Mouse (Mus musculus): ENCODE measurements at regions not wholly inside any gene's neighbourhood (a gene's known extent, or its start where the extent isn't known, plus 50 kb on each side); places are given as distances from the start of the nearest gene placed in this dataset.

GRCm38 (mm10) chr2:59417384-59417955 is 67.0 kb upstream of the Dapl1 start:
- no peak overlapping the region for H3K27ac ChIP-seq (replicated peaks; ENCODE audit: low read depth, low read length)
- DNase-seq (ENCODE audit: low spot score) (peak; percentile 43), ATAC-seq (ENCODE audit: low FRiP score, low read depth) (peak; percentile 77)
- 58% methylated on average over 11 of the region's 11 CpGs for WGBS
- no peak for TF ChIP-seq POLR2A (IDR thresholded peaks at IDR 0.05; ENCODE audit: borderline replicate concordance, extremely low read depth, insufficient read depth, insufficient read length)
- H3K9ac ChIP-seq (ENCODE audit: low read depth, low read length, severe bottlenecking): no peak overlapping the region
- peaks cover 4% of the 10 kb centered on the region; the same call in 1 of the 2 replicates for H3K9me3 ChIP-seq (ENCODE audit: control insufficient read depth, low read length)
- H3K4me3 ChIP-seq (replicated peaks; ENCODE audit: low read length): no peak overlapping the region
- H3K4me2 ChIP-seq (replicated peaks; ENCODE audit: low read depth, low read length, severe bottlenecking): no peak overlapping the region
- H3K4me1 ChIP-seq (ENCODE audit: control insufficient read depth, insufficient read depth, low read length): peaks cover 4% of the 10 kb centered on the region; the same call in 1 of the 2 replicates
- H3K27me3 ChIP-seq (ENCODE audit: control insufficient read depth, insufficient read depth, low read length): no peaks in the 10 kb centered on the region
- H3K36me3 ChIP-seq (ENCODE audit: control insufficient read depth, insufficient read depth, low read length): no peaks in the 10 kb centered on the region

GRCm38 (mm10) chr2:59420496-59420895 is 64.0 kb upstream of the Dapl1 start:
- no peaks in the 10 kb centered on the region for H3K36me3 ChIP-seq (ENCODE audit: control insufficient read depth, insufficient read depth, low read length)
- DNase-seq (ENCODE audit: low spot score) (no peak), ATAC-seq (ENCODE audit: low FRiP score, low read depth) (no peak)
- no peak overlapping the region for H3K27ac ChIP-seq (replicated peaks; ENCODE audit: low read depth, low read length)
- no peak for TF ChIP-seq POLR2A (IDR thresholded peaks at IDR 0.05; ENCODE audit: borderline replicate concordance, extremely low read depth, insufficient read depth, insufficient read length)
- no peaks in the 10 kb centered on the region for H3K9me3 ChIP-seq (ENCODE audit: control insufficient read depth, low read length)
- no peak overlapping the region for H3K4me3 ChIP-seq (replicated peaks; ENCODE audit: low read length)
- 67% methylated on average over 5 of the region's 5 CpGs for WGBS
- H3K9ac ChIP-seq (ENCODE audit: low read depth, low read length, severe bottlenecking): no peak overlapping the region
- H3K4me2 ChIP-seq (replicated peaks; ENCODE audit: low read depth, low read length, severe bottlenecking): no peak overlapping the region
- H3K27me3 ChIP-seq (ENCODE audit: control insufficient read depth, insufficient read depth, low read length): no peaks in the 10 kb centered on the region
- H3K4me1 ChIP-seq (ENCODE audit: control insufficient read depth, insufficient read depth, low read length): peaks cover 6% of the 10 kb centered on the region; the same call in 1 of the 2 replicates

- no peak for TF ChIP-seq POLR2A (IDR thresholded peaks at IDR 0.05; ENCODE audit: borderline replicate concordance, extremely low read depth, insufficient read depth, insufficient read length)
- H3K36me3 ChIP-seq (ENCODE audit: control insufficient read depth, insufficient read depth, low read length): no peaks in the 10 kb centered on the region
- H3K27me3 ChIP-seq (ENCODE audit: control insufficient read depth, insufficient read depth, low read length): no peaks in the 10 kb centered on the region
- WGBS: 38% methylated on average over 10 of the region's 10 CpGs
- H3K9me3 ChIP-seq (ENCODE audit: control insufficient read depth, low read length): no peaks in the 10 kb centered on the region
- ATAC-seq (ENCODE audit: low FRiP score, low read depth) (no peak), DNase-seq (ENCODE audit: low spot score) (no peak)
- H3K4me2 ChIP-seq (replicated peaks; ENCODE audit: low read depth, low read length, severe bottlenecking): no peak overlapping the region
- H3K9ac ChIP-seq (ENCODE audit: low read depth, low read length, severe bottlenecking): no peak overlapping the region
- no peak overlapping the region for H3K27ac ChIP-seq (replicated peaks; ENCODE audit: low read depth, low read length)
- H3K4me1 ChIP-seq (ENCODE audit: control insufficient read depth, insufficient read depth, low read length): peaks cover 6% of the 10 kb centered on the region; the same call in 1 of the 2 replicates
- no peak overlapping the region for H3K4me3 ChIP-seq (replicated peaks; ENCODE audit: low read length)
Measured at GRCm38 (mm10) chr2:59422291-59423242, 61.9 kb upstream of the Dapl1 start.

- no peaks in the 10 kb centered on the region for H3K27me3 ChIP-seq (ENCODE audit: control insufficient read depth, insufficient read depth, low read length)
- no peak for ATAC-seq (ENCODE audit: low FRiP score, low read depth)
- H3K4me3 ChIP-seq (replicated peaks; ENCODE audit: low read length): no peak overlapping the region
- no peak for TF ChIP-seq POLR2A (IDR thresholded peaks at IDR 0.05; ENCODE audit: borderline replicate concordance, extremely low read depth, insufficient read depth, insufficient read length)
- no peaks in the 10 kb centered on the region for H3K36me3 ChIP-seq (ENCODE audit: control insufficient read depth, insufficient read depth, low read length)
- no peak overlapping the region for H3K27ac ChIP-seq (replicated peaks; ENCODE audit: low read depth, low read length)
- no peak for DNase-seq (ENCODE audit: low spot score)
- no peaks in the 10 kb centered on the region for H3K9me3 ChIP-seq (ENCODE audit: control insufficient read depth, low read length)
- no peak overlapping the region for H3K4me2 ChIP-seq (replicated peaks; ENCODE audit: low read depth, low read length, severe bottlenecking)
- no peak overlapping the region for H3K9ac ChIP-seq (ENCODE audit: low read depth, low read length, severe bottlenecking)
- H3K4me1 ChIP-seq (ENCODE audit: control insufficient read depth, insufficient read depth, low read length): peaks cover 6% of the 10 kb centered on the region; the same call in 1 of the 2 replicates
- WGBS: 86% methylated on average over 2 of the region's 2 CpGs
Measured at GRCm38 (mm10) chr2:59424205-59424604, 60.2 kb upstream of the Dapl1 start.

DNA sequence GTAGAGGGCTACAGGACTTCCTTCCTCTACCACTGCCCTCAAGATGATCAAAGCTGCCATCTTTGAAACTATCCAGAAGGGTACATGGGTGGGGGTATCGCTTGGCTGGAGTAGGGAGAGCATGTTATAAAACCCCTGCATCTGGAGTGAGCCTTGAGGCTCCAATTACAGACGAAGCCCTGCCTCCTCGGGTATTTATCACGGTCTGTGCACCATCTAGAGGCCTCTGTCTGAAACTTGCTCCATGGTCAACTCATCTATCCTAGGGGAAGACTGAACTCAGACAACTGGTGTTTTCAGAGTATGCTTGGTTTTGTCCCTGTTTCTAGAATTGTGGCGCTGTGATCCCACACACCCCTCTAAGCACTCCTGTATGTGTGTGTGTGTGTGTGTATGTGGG is 59.7 kb upstream of the Dapl1 start:
- Histone ChIP-seq H3K4me2 (replicated peaks; ENCODE audit: low read depth, low read length, severe bottlenecking) (no peak overlapping the region), H3K4me1 (ENCODE audit: control insufficient read depth, insufficient read depth, low read length) (peaks cover 6% of the 10 kb centered on the region; the same call in 1 of the 2 replicates), H3K9ac (ENCODE audit: low read depth, low read length, severe bottlenecking) (no peak overlapping the region), H3K27ac (replicated peaks; ENCODE audit: low read depth, low read length) (no peak overlapping the region), H3K4me3 (replicated peaks; ENCODE audit: low read length) (no peak overlapping the region), H3K27me3 (ENCODE audit: control insufficient read depth, insufficient read depth, low read length) (no peaks in the 10 kb centered on the region), H3K36me3 (ENCODE audit: control insufficient read depth, insufficient read depth, low read length) (no peaks in the 10 kb centered on the region), H3K9me3 (ENCODE audit: control insufficient read depth, low read length) (no peaks in the 10 kb centered on the region)
- peak; percentile 77 for DNase-seq (ENCODE audit: low spot score)
- TF ChIP-seq POLR2A (IDR thresholded peaks at IDR 0.05; ENCODE audit: borderline replicate concordance, extremely low read depth, insufficient read depth, insufficient read length): no peak
- peak; percentile 78; the same call in 1 of the 2 replicates for ATAC-seq (ENCODE audit: low FRiP score, low read depth)
- WGBS: 23% methylated on average over 5 of the region's 5 CpGs

All from limb, embryonic 14.5 days (tissue).